Mouse (Mus musculus) brain, embryonic 14.5 days (tissue): ENCODE measurements around the gene Arhgef3.

Experiments used
- CTCF ChIP-seq: fragments of 200-500 bp; IDR thresholded peaks from 2 replicates; pipeline ENCODE4 v1.5.1; 2012; ENCODE audit warnings: inconsistent platforms, mild to moderate bottlenecking, moderate library complexity, borderline replicate concordance; ENCODE audit not compliant: insufficient read depth, insufficient read length; ENCODE audit errors: extremely low read depth
- POLR2A ChIP-seq: fragments of 200-500 bp; IDR thresholded peaks from 2 replicates; pipeline ENCODE4 v1.6.1; 2012; ENCODE audit warnings: mild to moderate bottlenecking, inconsistent platforms, borderline replicate concordance; ENCODE audit not compliant: poor library complexity, insufficient read depth, insufficient read length, severe bottlenecking; ENCODE audit errors: extremely low read depth

DNA sequence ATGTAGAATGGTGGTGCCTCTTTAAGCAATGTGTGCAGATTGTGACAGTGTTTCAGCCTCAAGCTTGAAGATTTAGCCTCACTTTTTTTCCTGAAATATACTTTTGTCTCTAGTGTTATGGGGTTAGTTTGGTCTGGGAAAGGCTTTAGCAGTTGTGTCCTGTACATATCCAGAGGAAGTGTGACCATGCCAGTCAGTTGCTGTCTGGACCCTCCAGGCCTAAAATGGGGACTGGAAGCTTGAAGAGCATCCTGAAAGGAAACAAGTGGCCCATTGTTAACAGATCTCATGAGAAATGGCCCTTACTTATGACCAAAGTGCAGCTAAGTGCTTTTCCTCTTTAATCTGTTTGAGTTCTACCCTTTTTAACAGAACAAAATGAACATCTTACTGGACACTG lies 273.9 kb downstream of the Arhgef3 start:
- TF ChIP-seq CTCF (no peak), POLR2A (no peak)
